Mouse (Mus musculus) left cerebral cortex, adult 6 months (tissue): ENCODE results near the gene Gm36079. TPM values are rescaled to one million over a fixed set of nuclear protein-coding genes. Genes with fewer than 3 reads are reported as not detected.

Experiments
- long read RNA-seq, 2 experiments: library from polyadenylated mRNA; unstranded; transcript quantifications; one replicate each; pipeline ENCODE4 v2.0.0; 2019 to 2020
- polyA plus RNA-seq: library from polyadenylated mRNA; unstranded; fragments of <200 nt; fragmentation: Nextera tagmentation; gene quantifications from 2 replicates; pipeline ENCODE4 v1.2.3, GENCODE M21; 2021

Gm36079 gene
- not detected in 2 replicates for polyA plus RNA-seq
- long read RNA-seq, experiment 1, result 0 reads
- long read RNA-seq, experiment 2, result 0 reads

GRCm38 (mm10) chr13:120026911-120027310 is at the start of gene Gm36079:
Gene Gm36079 (minus strand): TSS chr13:120027011.

GRCm38 (mm10) chr13:120052085-120052484 is 25.3 kb upstream of the Gm36079 start, which contains the start of gene Gm21188:
Gene Gm21188 (minus strand): TSS chr13:120052194.

Other genes with a start within 250 kb of the Gm36079 start
- 22.3 and 39.3 TPM in 2 replicates for gene Zfp131, start 236.1 kb downstream of the Gm36079 start, polyA plus RNA-seq
- not detected in 2 replicates for gene AF067063, start 196.8 kb downstream of the Gm36079 start, polyA plus RNA-seq
- not detected in 2 replicates for gene D13Ertd608e, start 191.0 kb downstream of the Gm36079 start, polyA plus RNA-seq
- gene Tcstv1, start 132.2 kb downstream of the Gm36079 start, polyA plus RNA-seq, result not detected in 2 replicates
- gene Gm21761, start 97.7 kb downstream of the Gm36079 start, polyA plus RNA-seq, result not detected in 2 replicates
- not detected in 2 replicates for gene B020031M17Rik, start 76.2 kb downstream of the Gm36079 start, polyA plus RNA-seq
- not detected in 2 replicates for gene Gm21188, start 25.2 kb upstream of the Gm36079 start, polyA plus RNA-seq
- gene Gm20767, start 113.2 kb upstream of the Gm36079 start, polyA plus RNA-seq, result not detected in 2 replicates
- not detected in 2 replicates for gene Gm21818, start 145.4 kb upstream of the Gm36079 start, polyA plus RNA-seq
- gene Gm21762, start 188.9 kb upstream of the Gm36079 start, polyA plus RNA-seq, result not detected in 2 replicates
- gene Gm21731, start 212.1 kb upstream of the Gm36079 start, polyA plus RNA-seq, result not detected in 2 replicates
- not detected in 2 replicates for gene AF067061, start 236.1 kb upstream of the Gm36079 start, polyA plus RNA-seq